Mouse (Mus musculus) cerebral cortex, adult 2 months (tissue): Measurements from ENCODE around the gene Mt3.

Source experiments
- WGBS: fragments of 180-500 bp; shearing (Covaris S2); methylation state at CpG from one replicate; pipeline ENCODE4 v1.1.7; 2018; 5-methylcytosine and 5-hydroxymethylcytosine counted together

Mt3 gene

DNA sequence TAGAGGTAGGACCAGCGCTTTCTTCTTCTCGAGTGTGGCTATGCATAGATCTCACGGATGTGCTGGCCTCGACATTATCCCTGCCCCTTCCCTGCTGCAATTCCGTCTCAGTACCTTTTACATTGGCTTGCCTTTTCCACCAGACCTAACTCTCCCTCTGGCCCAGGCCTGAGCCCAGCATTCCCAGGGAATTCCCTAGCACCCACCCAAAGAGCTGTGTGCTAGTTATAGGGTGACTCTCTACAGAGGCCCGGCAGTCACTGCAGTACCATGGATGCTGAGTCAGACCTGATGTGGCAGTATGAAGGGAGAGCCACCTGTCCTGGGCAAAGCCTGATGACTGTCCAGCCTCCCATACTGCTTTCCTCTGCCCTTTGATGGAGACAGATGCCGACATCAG lies 1.0 kb downstream of the Mt3 start:
- 25% methylated on average over 7 of the region's 7 CpGs for WGBS

GRCm38 (mm10) chr8:94154537-94154936 lies 2.1 kb downstream of the Mt3 start:
- 45% methylated on average over 6 of the region's 6 CpGs for WGBS

DNA sequence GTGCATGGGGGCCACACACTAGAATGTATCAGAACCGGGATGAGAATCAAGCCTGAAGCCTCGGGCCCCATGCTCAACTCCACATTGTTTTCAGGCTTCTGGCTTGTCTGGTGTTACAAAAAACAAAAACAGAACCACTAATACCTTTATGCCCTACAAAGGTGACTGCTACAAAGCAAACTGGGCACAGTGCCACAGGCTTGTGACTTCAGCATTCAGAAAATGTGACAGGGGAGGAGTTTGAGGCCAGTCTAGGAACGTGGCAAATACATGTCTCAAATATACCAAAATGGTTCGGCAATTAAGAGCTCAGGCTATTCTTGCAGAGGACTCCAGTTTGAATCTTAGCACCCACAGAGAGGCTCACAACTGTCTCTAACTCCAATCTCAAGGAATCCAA lies 3.7 kb downstream of the Mt3 start:
- 62% methylated on average over 4 of the region's 4 CpGs for WGBS

DNA sequence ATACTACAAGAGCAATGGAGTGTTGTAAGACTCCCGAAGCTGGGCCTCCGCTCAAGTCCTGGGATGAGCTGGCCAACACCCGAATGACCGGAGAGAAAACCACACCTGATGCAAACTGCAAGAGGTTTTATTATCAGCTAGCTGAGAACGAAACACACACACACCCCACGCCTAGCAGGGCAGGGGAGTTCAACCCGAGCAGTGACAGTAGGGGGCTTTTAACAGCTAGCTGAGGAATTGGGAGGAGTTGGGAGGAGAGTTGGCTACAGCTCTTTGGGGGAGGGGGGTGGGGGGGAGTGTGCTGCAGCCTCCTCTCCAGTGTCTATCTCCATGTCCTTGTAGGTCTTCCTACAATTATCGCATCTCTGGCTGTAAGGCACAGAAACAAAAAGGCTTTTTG lies 13.4 kb downstream of the Mt3 start:
- 79% methylated on average over 8 of the region's 8 CpGs for WGBS

DNA sequence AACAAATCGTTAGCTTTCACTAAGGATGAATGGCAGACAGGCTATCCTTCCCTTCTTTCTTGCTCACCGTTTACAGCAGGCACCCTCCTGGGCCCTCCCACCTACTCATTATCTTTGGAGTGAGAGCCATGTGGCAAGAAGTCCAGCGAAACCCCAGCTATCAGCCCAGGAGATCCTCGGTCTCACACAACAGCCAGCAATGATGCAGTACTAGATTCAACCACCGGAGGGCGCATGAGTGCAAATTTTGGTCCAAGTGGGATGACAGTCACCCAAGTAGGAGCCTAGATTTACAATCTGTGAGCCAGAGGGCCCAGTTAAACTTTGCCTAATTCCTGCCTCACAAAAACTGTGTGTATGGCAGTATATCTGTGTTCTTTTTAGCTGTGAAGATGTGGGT lies 14.8 kb downstream of the Mt3 start:
- WGBS: 2% methylated on average over 6 of the region's 6 CpGs

DNA sequence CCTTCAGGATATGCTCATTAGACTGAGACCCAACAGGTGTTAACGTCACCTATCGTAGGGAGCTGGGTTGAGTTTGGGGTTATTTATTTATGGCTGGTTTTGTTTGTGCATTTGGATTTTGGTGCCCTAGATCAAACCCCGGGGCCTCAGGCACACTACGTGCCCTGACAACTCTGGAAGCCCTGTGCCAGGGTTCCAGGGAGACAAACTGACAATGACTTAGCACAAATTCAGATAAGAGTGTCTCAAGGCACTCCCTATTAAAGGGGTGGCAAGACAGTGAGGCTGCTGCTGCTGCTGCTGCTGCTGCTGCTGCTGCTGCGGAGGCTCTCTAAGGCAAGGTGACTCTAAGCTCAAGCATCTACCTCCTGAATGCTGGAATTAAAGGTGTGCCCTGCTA lies 17.1 kb downstream of the Mt3 start:
- WGBS: over 99% methylated on average over 5 of the region's 5 CpGs

DNA sequence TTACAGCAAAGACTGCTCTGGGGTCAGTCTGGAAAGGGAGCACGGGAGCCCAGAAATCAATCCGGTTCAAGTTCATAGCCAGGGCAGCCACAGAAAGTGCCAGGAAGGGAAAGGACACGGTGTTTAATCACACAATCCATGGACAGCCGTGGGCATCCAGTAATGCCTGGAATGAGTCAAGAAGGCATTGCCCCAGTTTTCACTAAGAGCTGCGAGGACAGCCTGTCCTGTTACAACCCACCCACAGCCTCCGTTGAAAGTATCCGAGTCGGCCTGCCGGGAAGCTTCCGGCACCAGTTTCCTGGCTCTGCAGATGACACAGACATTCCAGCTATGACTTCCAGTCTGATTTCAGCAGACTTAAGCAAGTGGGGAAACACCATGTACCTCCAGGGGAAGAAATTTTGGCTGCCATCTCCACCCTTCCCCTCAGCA lies 18.9 kb downstream of the Mt3 start:
- WGBS: 36% methylated on average over 10 of the region's 10 CpGs

- WGBS: under 1% methylated on average over 56 of the region's 56 CpGs
Observed at GRCm38 (mm10) chr8:94172075-94172808, 19.8 kb downstream of the Mt3 start, which contains the start of gene Mt2. TSS of gene Mt2 (plus strand) at chr8:94172664.

DNA sequence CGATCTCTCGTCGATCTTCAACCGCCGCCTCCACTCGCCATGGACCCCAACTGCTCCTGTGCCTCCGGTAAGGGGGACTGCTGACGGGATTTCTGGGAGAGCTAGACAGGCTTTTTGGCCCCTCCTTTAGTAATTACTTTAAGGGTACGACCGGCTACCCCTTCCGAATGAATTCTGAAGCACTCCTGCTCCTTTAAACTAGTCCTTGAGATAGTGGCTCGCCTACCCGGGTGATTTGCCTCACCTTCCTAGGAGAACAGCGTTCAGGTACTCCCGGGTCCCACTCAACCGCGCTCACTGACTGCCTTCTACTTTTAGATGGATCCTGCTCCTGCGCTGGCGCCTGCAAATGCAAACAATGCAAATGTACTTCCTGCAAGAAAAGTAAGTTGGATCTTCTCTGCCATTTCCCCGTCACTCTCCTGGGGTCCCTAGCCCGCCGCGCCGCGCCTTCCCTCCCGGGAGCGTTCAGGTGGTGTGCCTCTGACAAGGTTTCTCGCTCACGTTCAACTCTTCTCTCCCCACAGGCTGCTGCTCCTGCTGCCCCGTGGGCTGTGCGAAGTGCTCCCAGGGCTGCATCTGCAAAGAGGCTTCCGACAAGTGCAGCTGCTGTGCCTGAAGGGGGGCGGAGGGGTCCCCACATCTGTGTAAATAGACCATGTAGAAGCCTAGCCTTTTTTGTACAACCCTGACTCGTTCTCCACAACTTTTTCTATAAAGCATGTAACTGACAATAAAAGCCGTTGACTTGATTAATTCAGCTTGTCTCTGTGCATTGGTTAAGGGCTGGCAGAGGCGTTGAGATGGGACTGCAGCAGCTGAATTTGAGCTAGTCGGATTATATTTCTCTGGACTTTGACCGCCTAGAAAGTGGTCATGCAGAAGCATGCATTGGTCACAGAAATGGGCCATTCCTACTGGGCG lies 20.7 kb downstream of the Mt3 start:
- WGBS: 5% methylated on average over 39 of the region's 39 CpGs

DNA sequence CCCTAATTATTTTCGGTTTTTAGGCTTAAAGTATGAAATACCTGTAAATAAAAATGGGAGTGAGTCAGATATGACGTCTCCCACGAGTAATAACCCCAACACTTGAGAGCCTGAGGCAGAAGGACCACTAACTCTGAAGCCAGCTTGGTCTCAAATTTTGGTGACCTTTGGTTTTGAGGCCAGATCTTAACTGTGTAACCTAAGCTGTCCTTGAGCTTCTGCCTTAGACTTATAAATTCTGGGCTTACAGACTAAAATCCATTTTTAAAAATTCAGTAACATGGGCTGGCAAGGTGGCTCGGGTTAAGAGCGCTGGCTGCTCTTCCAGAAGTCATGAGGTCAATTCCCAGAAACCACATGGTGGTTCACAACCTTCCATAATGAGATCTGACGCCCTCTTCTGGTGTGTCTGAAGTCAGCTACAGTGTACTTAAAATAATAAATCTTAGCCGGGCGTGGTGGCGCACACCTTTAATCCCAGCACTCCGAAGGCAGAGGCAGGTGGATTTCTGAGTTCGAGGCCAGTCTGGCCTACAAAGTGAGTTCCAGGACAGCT lies 21.5 kb downstream of the Mt3 start:
- 75% methylated on average over 11 of the region's 11 CpGs for WGBS

DNA sequence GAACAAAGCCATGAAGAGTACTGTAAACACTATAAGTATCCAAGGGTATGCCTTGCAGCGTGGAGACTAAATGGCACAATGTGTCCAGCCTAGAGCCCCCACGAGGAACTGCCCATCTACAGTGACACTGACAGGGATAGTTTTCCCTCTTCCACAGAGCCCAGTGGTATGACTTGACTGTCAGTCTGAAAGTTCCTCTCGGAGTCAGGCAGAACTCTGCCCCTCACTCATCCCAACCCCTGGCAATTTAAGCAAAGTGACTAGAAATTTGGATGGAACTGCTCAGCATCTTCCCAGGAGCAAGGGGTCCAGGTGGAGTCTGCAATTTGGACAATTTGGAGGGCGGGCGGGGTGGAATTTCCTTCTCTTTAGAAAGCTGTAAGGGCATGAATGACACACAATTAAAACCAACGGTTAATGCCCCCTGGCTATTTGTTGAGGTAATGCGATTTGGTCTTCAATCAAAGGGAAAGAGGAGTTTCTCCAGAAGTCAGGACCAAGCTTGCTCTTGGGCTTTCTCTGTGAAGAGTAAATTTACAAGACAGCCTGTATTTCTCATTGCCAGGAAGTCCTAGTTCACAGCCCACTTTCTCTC lies 22.3 kb downstream of the Mt3 start:
- WGBS: 58% methylated on average over 7 of the region's 7 CpGs

DNA sequence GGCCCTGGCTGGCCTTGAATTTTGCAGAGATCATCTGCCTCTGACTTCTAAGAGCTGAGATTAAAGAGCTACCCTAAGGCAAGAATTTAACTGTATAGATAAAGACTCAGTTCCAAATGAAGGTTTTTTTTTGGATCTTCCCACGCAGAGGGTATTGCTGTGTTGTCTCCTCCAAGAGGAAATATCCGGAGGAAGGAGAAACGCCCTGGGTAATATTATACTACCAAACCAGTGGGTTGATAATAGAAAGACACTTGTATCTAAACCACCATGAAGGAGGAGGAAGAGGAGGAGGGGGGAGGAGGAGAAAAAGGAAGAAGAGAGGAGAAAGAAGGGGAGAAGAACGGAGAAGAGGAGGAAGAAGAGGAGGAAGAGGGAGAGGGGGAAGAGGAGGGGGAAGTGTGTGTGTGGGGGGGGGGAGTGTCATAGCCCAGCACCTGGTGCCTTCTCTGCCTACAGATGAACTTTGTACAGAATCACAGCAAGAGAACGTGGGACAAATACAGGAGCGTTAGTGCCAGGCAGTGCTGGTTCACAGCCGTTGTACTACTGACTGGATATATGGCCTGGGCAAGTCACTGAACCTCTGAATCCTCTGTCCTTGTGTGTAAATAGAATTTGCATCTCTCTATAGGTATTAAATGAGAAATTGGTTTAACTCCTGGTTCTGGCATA lies 25.4 kb downstream of the Mt3 start:
- WGBS: 55% methylated on average over 7 of the region's 7 CpGs

DNA sequence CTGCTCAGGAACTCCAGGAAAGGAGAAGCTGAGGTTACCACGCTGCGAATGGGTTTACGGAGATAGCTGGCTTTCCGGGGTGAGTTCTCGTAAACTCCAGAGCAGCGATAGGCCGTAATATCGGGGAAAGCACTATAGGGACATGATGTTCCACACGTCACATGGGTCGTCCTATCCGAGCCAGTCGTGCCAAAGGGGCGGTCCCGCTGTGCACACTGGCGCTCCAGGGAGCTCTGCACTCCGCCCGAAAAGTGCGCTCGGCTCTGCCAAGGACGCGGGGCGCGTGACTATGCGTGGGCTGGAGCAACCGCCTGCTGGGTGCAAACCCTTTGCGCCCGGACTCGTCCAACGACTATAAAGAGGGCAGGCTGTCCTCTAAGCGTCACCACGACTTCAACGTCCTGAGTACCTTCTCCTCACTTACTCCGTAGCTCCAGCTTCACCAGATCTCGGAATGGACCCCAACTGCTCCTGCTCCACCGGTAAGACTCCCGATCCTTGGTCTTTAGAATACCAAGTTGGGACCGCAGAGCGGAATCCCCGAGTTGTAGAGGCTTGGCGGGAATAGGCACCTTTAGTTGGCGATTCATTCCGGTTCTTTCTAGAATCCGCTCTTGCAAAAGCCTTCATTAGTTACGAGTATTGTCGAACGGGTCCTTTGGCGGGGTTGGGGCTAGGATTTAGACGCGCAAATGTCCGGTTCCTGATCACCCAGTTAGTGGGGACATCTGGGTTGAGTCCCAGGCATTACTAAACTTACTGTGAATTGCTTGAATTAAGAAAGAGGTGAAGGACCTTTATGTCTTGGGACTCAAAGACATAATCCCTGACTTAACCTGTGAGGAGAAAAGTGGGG lies 26.7 kb downstream of the Mt3 start, which contains the start of gene Mt1:
TSS of gene Mt1 (plus strand) at position 226 of the 856 bp plus-strand sequence.
- under 1% methylated on average over 50 of the region's 50 CpGs for WGBS

- WGBS: 15% methylated on average over 25 of the region's 25 CpGs
Observed at GRCm38 (mm10) chr8:94179713-94180560, 27.5 kb downstream of the Mt3 start.

DNA sequence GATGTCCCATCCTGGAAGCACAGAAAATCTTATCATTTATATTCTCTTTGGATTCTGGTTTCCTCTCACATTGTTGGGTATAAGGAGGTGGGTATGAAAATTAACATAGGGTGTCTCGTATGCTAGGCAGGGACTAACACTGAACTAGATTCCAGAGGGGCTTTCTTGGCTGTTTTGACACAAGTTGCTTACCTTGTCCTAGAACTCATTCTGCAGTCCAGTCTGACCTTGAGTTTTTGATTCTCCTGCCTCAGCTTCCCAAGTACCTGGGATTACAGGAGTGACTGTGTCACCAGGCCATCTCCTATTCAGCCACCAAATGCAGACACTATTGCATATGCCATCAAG lies 28.1 kb downstream of the Mt3 start:
- 86% methylated on average over 1 of the region's 1 CpGs for WGBS

GRCm38 (mm10) chr8:94182055-94182929 lies 29.9 kb downstream of the Mt3 start:
- 80% methylated on average over 13 of the region's 13 CpGs for WGBS

DNA sequence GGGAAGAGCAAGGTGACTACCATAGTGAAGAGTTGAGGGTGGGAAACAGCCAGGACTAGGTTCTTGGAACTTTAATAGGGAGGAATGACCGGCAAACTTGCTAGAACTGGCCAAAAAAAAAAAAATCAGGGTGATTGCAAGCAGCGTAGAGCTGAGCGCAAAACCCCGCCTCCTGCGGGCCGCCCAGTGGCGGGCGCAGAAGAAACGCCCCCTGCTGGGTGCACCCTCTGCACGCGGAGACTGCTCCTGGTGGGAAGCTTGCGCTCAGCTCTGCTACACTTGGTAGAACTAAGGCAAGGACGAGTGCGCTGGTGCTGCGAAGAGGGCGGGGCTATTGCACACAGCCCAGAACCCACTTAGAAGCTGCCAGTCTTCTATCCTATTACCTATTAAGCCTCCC lies 30.7 kb downstream of the Mt3 start:
- under 1% methylated on average over 16 of the region's 16 CpGs for WGBS

GRCm38 (mm10) chr8:94184357-94184843 lies 32.0 kb downstream of the Mt3 start:
- WGBS: 64% methylated on average over 12 of the region's 12 CpGs
